Mouse (Mus musculus): ENCODE results near the gene Stard8. TPM values are rescaled to one million over a fixed set of nuclear protein-coding genes. Genes with fewer than 3 reads are reported as not detected.
A peak's percentile ranks its signal among the peaks of the same experiment; 100 is the strongest.

Gene Stard8
- polyA plus RNA-seq, 1 experiment = 3.7 TPM

GRCm38 (mm10) chrX:99045315-99045714 is 42.3 kb downstream of the Stard8 start:
- TF ChIP-seq POLR2A (IDR thresholded peaks at IDR 0.05; ENCODE audit: low read depth, low read length) = no peak
- TF ChIP-seq CTCF (IDR thresholded peaks at IDR 0.05; ENCODE audit: extremely low read depth, insufficient read length, insufficient replicate concordance, low read depth, low read length) = no peak
- H3K4me3 ChIP-seq (ENCODE audit: low read depth, low read length) = no peak overlapping the region
- WGBS = 80% methylated on average over 7 of the region's 7 CpGs
- no peaks in the 10 kb centered on the region for H3K27me3 ChIP-seq (ENCODE audit: control insufficient read depth, insufficient read depth, low read length)
- H3K4me1 ChIP-seq (ENCODE audit: control insufficient read depth, insufficient read depth, insufficient read length, low read length) = peaks cover 3% of the 10 kb centered on the region; the same call in 1 of the 2 replicates
- no peak overlapping the region for H3K27ac ChIP-seq (ENCODE audit: insufficient read depth, low read depth, low read length)
- no peaks in the 10 kb centered on the region for H3K36me3 ChIP-seq (ENCODE audit: control insufficient read depth, insufficient read depth, low read length)

- 42% methylated on average over 5 of the region's 5 CpGs for WGBS
- no peak overlapping the region for H3K27ac ChIP-seq (ENCODE audit: insufficient read depth, low read depth, low read length)
- H3K4me3 ChIP-seq (ENCODE audit: low read depth, low read length) = no peak overlapping the region
- peaks cover 3% of the 10 kb centered on the region; the same call in 1 of the 2 replicates for H3K4me1 ChIP-seq (ENCODE audit: control insufficient read depth, insufficient read depth, insufficient read length, low read length)
- H3K36me3 ChIP-seq (ENCODE audit: control insufficient read depth, insufficient read depth, low read length) = no peaks in the 10 kb centered on the region
- TF ChIP-seq CTCF (IDR thresholded peaks at IDR 0.05; ENCODE audit: extremely low read depth, insufficient read length, insufficient replicate concordance, low read depth, low read length) = no peak
- no peak for TF ChIP-seq POLR2A (IDR thresholded peaks at IDR 0.05; ENCODE audit: low read depth, low read length)
- no peaks in the 10 kb centered on the region for H3K27me3 ChIP-seq (ENCODE audit: control insufficient read depth, insufficient read depth, low read length)
Measured at GRCm38 (mm10) chrX:99046360-99047055, 43.5 kb downstream of the Stard8 start.

GRCm38 (mm10) chrX:99048111-99048510 is 45.1 kb downstream of the Stard8 start:
- TF ChIP-seq POLR2A (IDR thresholded peaks at IDR 0.05; ENCODE audit: low read depth, low read length) (no peak), CTCF (IDR thresholded peaks at IDR 0.05; ENCODE audit: extremely low read depth, insufficient read length, insufficient replicate concordance, low read depth, low read length) (no peak)
- Histone ChIP-seq H3K27me3 (ENCODE audit: control insufficient read depth, insufficient read depth, low read length) (no peaks in the 10 kb centered on the region), H3K27ac (ENCODE audit: insufficient read depth, low read depth, low read length) (no peak overlapping the region; the same call in 1 of the 2 replicates), H3K4me1 (ENCODE audit: control insufficient read depth, insufficient read depth, insufficient read length, low read length) (no peaks in the 10 kb centered on the region), H3K36me3 (ENCODE audit: control insufficient read depth, insufficient read depth, low read length) (no peaks in the 10 kb centered on the region), H3K4me3 (ENCODE audit: low read depth, low read length) (no peak overlapping the region)
- WGBS = 33% methylated on average over 4 of the region's 4 CpGs

- no peak for TF ChIP-seq POLR2A (IDR thresholded peaks at IDR 0.05; ENCODE audit: low read depth, low read length)
- TF ChIP-seq CTCF (IDR thresholded peaks at IDR 0.05; ENCODE audit: extremely low read depth, insufficient read length, insufficient replicate concordance, low read depth, low read length) = no peak
- H3K27me3 ChIP-seq (ENCODE audit: control insufficient read depth, insufficient read depth, low read length) = no peaks in the 10 kb centered on the region
- H3K36me3 ChIP-seq (ENCODE audit: control insufficient read depth, insufficient read depth, low read length) = no peaks in the 10 kb centered on the region
- H3K4me3 ChIP-seq (ENCODE audit: low read depth, low read length) = no peak overlapping the region
- 63% methylated on average over 5 of the region's 5 CpGs for WGBS
- no peak overlapping the region; the same call in 1 of the 2 replicates for H3K27ac ChIP-seq (ENCODE audit: insufficient read depth, low read depth, low read length)
- no peaks in the 10 kb centered on the region for H3K4me1 ChIP-seq (ENCODE audit: control insufficient read depth, insufficient read depth, insufficient read length, low read length)
Measured at GRCm38 (mm10) chrX:99049247-99049646, 46.2 kb downstream of the Stard8 start.

GRCm38 (mm10) chrX:99050736-99051481 is 47.9 kb downstream of the Stard8 start:
- WGBS = 87% methylated on average over 10 of the region's 10 CpGs
- Histone ChIP-seq H3K27me3 (ENCODE audit: control insufficient read depth, insufficient read depth, low read length) (no peaks in the 10 kb centered on the region), H3K27ac (ENCODE audit: insufficient read depth, low read depth, low read length) (no peak overlapping the region), H3K36me3 (ENCODE audit: control insufficient read depth, insufficient read depth, low read length) (no peaks in the 10 kb centered on the region), H3K4me1 (ENCODE audit: control insufficient read depth, insufficient read depth, insufficient read length, low read length) (no peaks in the 10 kb centered on the region), H3K4me3 (ENCODE audit: low read depth, low read length) (no peak overlapping the region)
- TF ChIP-seq CTCF (IDR thresholded peaks at IDR 0.05; ENCODE audit: extremely low read depth, insufficient read length, insufficient replicate concordance, low read depth, low read length) (no peak), POLR2A (IDR thresholded peaks at IDR 0.05; ENCODE audit: low read depth, low read length) (no peak)

- Histone ChIP-seq H3K4me1 (ENCODE audit: control insufficient read depth, insufficient read depth, insufficient read length, low read length) (no peaks in the 10 kb centered on the region), H3K36me3 (ENCODE audit: control insufficient read depth, insufficient read depth, low read length) (no peaks in the 10 kb centered on the region), H3K4me3 (ENCODE audit: low read depth, low read length) (no peak overlapping the region), H3K27ac (ENCODE audit: insufficient read depth, low read depth, low read length) (no peak overlapping the region), H3K27me3 (ENCODE audit: control insufficient read depth, insufficient read depth, low read length) (no peaks in the 10 kb centered on the region)
- TF ChIP-seq CTCF (IDR thresholded peaks at IDR 0.05; ENCODE audit: extremely low read depth, insufficient read length, insufficient replicate concordance, low read depth, low read length) = no peak
- TF ChIP-seq POLR2A (IDR thresholded peaks at IDR 0.05; ENCODE audit: low read depth, low read length) = no peak
- WGBS = 53% methylated on average over 7 of the region's 7 CpGs
Measured at GRCm38 (mm10) chrX:99052255-99052654, 49.2 kb downstream of the Stard8 start.

- Histone ChIP-seq H3K27me3 (ENCODE audit: control insufficient read depth, insufficient read depth, low read length) (no peaks in the 10 kb centered on the region), H3K4me1 (ENCODE audit: control insufficient read depth, insufficient read depth, insufficient read length, low read length) (no peaks in the 10 kb centered on the region), H3K4me3 (ENCODE audit: low read depth, low read length) (no peak overlapping the region), H3K27ac (ENCODE audit: insufficient read depth, low read depth, low read length) (0 out of 2 replicates have a peak overlapping the region, but pooled peaks have one; percentile 5), H3K36me3 (ENCODE audit: control insufficient read depth, insufficient read depth, low read length) (no peaks in the 10 kb centered on the region)
- WGBS = 57% methylated on average over 7 of the region's 7 CpGs
- no peak for TF ChIP-seq CTCF (IDR thresholded peaks at IDR 0.05; ENCODE audit: extremely low read depth, insufficient read length, insufficient replicate concordance, low read depth, low read length)
Measured at GRCm38 (mm10) chrX:99054512-99054911, 51.5 kb downstream of the Stard8 start.
